Mouse (Mus musculus): ENCODE measurements at regions not wholly inside any gene's neighbourhood (a gene's known extent, or its start where the extent isn't known, plus 50 kb on each side); places are given as distances from the start of the nearest gene placed in this dataset.

GRCm38 (mm10) chr6:93140331-93140731, 197.0 kb upstream of the Adamts9 start:
- no peak for DNase-seq (ENCODE audit: low spot score)
- Histone ChIP-seq H3K4me3 (ENCODE audit: low read depth, low read length) (no peak overlapping the region), H3K27me3 (ENCODE audit: control insufficient read depth, insufficient read depth, low read length) (no peaks in the 10 kb centered on the region), H3K36me3 (replicated peaks; ENCODE audit: control insufficient read depth, insufficient read depth, low read depth, low read length) (no peaks in the 10 kb centered on the region), H3K9ac (replicated peaks; ENCODE audit: low read length) (no peak overlapping the region), H3K4me1 (ENCODE audit: control insufficient read depth, insufficient read depth, low read length) (no peaks in the 10 kb centered on the region), H3K4me2 (ENCODE audit: low read depth, low read length) (no peak overlapping the region), H3K27ac (replicated peaks; ENCODE audit: low read depth, low read length) (no peak overlapping the region), H3K9me3 (replicated peaks; ENCODE audit: control insufficient read depth, low read length) (no peaks in the 10 kb centered on the region)
- 28% methylated on average over 4 of the region's 4 CpGs for WGBS
- ATAC-seq (replicated peaks; ENCODE audit: insufficient number of reproducible peaks, low FRiP score, low TSS enrichment, low read depth) = no peak

DNA sequence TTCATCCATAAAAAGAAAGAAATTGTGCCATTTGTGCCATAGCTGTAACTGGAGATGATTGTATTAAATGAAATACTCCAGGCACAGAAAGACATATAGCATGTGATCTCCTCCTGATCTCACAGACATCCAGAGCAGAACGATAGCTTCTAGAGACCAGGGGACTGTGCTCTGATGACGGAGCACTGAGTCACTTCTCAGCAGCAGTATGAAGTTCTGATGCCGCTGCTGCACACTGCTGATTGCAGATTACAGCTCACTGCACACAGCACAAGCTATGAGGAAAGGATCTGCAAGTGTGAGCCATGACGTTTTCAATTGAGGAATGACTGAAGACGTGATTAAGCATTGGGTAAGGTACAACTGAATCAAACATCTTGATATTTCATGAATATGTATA, 190.6 kb upstream of the Adamts9 start:
- Histone ChIP-seq H3K27ac (replicated peaks; ENCODE audit: low read depth, low read length) (no peak overlapping the region), H3K4me1 (ENCODE audit: control insufficient read depth, insufficient read depth, low read length) (no peaks in the 10 kb centered on the region), H3K36me3 (replicated peaks; ENCODE audit: control insufficient read depth, insufficient read depth, low read depth, low read length) (no peaks in the 10 kb centered on the region), H3K4me3 (ENCODE audit: low read depth, low read length) (no peak overlapping the region), H3K4me2 (ENCODE audit: low read depth, low read length) (no peak overlapping the region), H3K9me3 (replicated peaks; ENCODE audit: control insufficient read depth, low read length) (no peaks in the 10 kb centered on the region), H3K9ac (replicated peaks; ENCODE audit: low read length) (no peak overlapping the region), H3K27me3 (ENCODE audit: control insufficient read depth, insufficient read depth, low read length) (no peaks in the 10 kb centered on the region)
- DNase-seq (ENCODE audit: low spot score) (no peak), ATAC-seq (replicated peaks; ENCODE audit: insufficient number of reproducible peaks, low FRiP score, low TSS enrichment, low read depth) (no peak)
- WGBS = 80% methylated on average over 5 of the region's 5 CpGs

DNA sequence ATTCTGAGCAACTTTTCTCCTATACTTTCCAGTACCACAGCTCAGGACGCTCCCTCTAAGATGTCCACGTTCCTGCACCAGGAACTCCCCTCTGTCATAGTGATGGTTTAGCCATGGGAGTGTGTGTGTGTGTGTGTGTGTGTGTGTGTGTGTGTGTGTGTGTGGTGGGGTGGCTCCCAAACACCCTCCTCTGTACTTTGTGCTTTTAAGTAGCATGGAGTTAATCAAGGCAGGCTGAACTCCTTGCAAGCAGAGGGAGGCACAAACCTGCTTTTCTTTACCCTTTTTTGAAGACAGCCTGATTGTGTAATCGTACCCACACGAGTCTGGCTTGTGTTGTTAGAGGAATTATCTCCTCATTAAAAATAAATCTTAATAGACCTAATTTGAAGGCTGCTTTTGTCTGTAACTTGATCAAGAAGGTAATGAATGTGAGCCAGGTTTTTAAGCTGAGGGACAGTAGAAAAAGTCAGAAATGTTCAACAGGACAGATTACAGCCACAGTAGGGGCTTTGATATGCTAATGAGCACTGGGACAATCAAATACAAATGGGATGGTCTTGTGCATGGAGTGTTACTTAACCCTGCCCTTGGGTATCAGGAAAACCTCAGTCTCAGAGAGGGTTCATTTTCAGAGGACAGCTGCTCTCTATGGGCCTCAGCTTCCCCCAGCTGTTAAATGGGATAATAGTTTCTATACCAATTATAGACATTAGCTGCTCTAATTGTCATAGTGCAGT, 187.8 kb upstream of the Adamts9 start:
- Histone ChIP-seq H3K4me2 (ENCODE audit: low read depth, low read length) (no peak overlapping the region), H3K9me3 (replicated peaks; ENCODE audit: control insufficient read depth, low read length) (no peaks in the 10 kb centered on the region), H3K4me3 (ENCODE audit: low read depth, low read length) (no peak overlapping the region), H3K36me3 (replicated peaks; ENCODE audit: control insufficient read depth, insufficient read depth, low read depth, low read length) (no peaks in the 10 kb centered on the region), H3K27ac (replicated peaks; ENCODE audit: low read depth, low read length) (no peak overlapping the region), H3K4me1 (ENCODE audit: control insufficient read depth, insufficient read depth, low read length) (no peaks in the 10 kb centered on the region), H3K27me3 (ENCODE audit: control insufficient read depth, insufficient read depth, low read length) (no peaks in the 10 kb centered on the region), H3K9ac (replicated peaks; ENCODE audit: low read length) (no peak overlapping the region)
- 0 out of 2 replicates have a peak, but pooled peaks have one; percentile 48 for ATAC-seq (replicated peaks; ENCODE audit: insufficient number of reproducible peaks, low FRiP score, low TSS enrichment, low read depth)
- peak; percentile 30 for DNase-seq (ENCODE audit: low spot score)
- WGBS = 31% methylated on average over 4 of the region's 4 CpGs

- no peak for DNase-seq (ENCODE audit: low spot score)
- Histone ChIP-seq H3K4me2 (ENCODE audit: low read depth, low read length) (no peak overlapping the region), H3K4me3 (ENCODE audit: low read depth, low read length) (no peak overlapping the region), H3K36me3 (replicated peaks; ENCODE audit: control insufficient read depth, insufficient read depth, low read depth, low read length) (no peaks in the 10 kb centered on the region), H3K9me3 (replicated peaks; ENCODE audit: control insufficient read depth, low read length) (no peaks in the 10 kb centered on the region), H3K27me3 (ENCODE audit: control insufficient read depth, insufficient read depth, low read length) (no peaks in the 10 kb centered on the region), H3K4me1 (ENCODE audit: control insufficient read depth, insufficient read depth, low read length) (no peaks in the 10 kb centered on the region), H3K9ac (replicated peaks; ENCODE audit: low read length) (no peak overlapping the region), H3K27ac (replicated peaks; ENCODE audit: low read depth, low read length) (no peak overlapping the region)
- ATAC-seq (replicated peaks; ENCODE audit: insufficient number of reproducible peaks, low FRiP score, low TSS enrichment, low read depth) = no peak
- 69% methylated on average over 12 of the region's 12 CpGs for WGBS
Measured at GRCm38 (mm10) chr6:93119482-93119881, 176.2 kb upstream of the Adamts9 start.

GRCm38 (mm10) chr6:93113361-93113760, 170.1 kb upstream of the Adamts9 start:
- H3K36me3 ChIP-seq (replicated peaks; ENCODE audit: control insufficient read depth, insufficient read depth, low read depth, low read length) = no peaks in the 10 kb centered on the region
- DNase-seq (ENCODE audit: low spot score) (no peak), ATAC-seq (replicated peaks; ENCODE audit: insufficient number of reproducible peaks, low FRiP score, low TSS enrichment, low read depth) (no peak)
- no peaks in the 10 kb centered on the region for H3K4me1 ChIP-seq (ENCODE audit: control insufficient read depth, insufficient read depth, low read length)
- 88% methylated on average over 3 of the region's 3 CpGs for WGBS
- H3K27ac ChIP-seq (replicated peaks; ENCODE audit: low read depth, low read length) = no peak overlapping the region
- H3K4me2 ChIP-seq (ENCODE audit: low read depth, low read length) = no peak overlapping the region
- no peaks in the 10 kb centered on the region for H3K27me3 ChIP-seq (ENCODE audit: control insufficient read depth, insufficient read depth, low read length)
- no peak overlapping the region for H3K4me3 ChIP-seq (ENCODE audit: low read depth, low read length)
- H3K9ac ChIP-seq (replicated peaks; ENCODE audit: low read length) = no peak overlapping the region
- H3K9me3 ChIP-seq (replicated peaks; ENCODE audit: control insufficient read depth, low read length) = no peaks in the 10 kb centered on the region

DNA sequence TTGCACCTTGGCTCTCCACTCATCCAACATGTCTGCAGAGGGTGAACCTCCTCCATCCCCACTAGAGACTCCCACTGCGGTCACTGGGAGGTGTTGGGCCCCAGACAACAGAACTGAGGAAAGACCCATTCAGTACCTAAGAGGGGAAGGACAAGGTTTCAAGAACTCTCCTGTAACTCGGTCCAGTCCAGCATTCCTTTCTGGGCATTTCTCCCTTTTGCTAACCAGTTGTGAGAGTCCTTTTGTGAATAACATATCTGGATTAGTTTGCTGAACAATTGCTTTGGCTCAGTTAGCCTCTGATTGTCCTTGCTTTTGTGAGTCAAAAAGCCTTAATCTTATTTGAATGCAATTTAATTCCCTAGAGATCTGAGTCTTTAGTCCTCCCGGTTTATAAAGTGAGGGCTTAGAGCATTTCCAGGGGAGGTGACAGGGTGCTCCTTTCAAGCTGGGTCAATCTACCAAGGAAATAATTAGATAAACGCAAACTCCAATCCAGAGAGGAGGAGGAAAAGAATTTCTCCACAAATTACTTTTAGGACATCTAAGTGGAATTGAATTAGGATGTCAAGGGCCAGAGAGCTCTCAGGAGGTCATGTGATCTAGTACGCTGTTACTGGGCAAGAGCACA, 151.6 kb upstream of the Adamts9 start:
- Histone ChIP-seq H3K9me3 (replicated peaks; ENCODE audit: control insufficient read depth, low read length) (no peaks in the 10 kb centered on the region), H3K4me1 (ENCODE audit: control insufficient read depth, insufficient read depth, low read length) (no peaks in the 10 kb centered on the region), H3K36me3 (replicated peaks; ENCODE audit: control insufficient read depth, insufficient read depth, low read depth, low read length) (no peaks in the 10 kb centered on the region), H3K27ac (replicated peaks; ENCODE audit: low read depth, low read length) (no peak overlapping the region), H3K4me3 (ENCODE audit: low read depth, low read length) (no peak overlapping the region), H3K27me3 (ENCODE audit: control insufficient read depth, insufficient read depth, low read length) (no peaks in the 10 kb centered on the region), H3K4me2 (ENCODE audit: low read depth, low read length) (no peak overlapping the region), H3K9ac (replicated peaks; ENCODE audit: low read length) (no peak overlapping the region)
- DNase-seq (ENCODE audit: low spot score) = no peak
- ATAC-seq (replicated peaks; ENCODE audit: insufficient number of reproducible peaks, low FRiP score, low TSS enrichment, low read depth) = no peak
- 34% methylated on average over 5 of the region's 5 CpGs for WGBS

GRCm38 (mm10) chr6:93093770-93094169, 150.5 kb upstream of the Adamts9 start:
- Histone ChIP-seq H3K4me1 (ENCODE audit: control insufficient read depth, insufficient read depth, low read length) (no peaks in the 10 kb centered on the region), H3K9me3 (replicated peaks; ENCODE audit: control insufficient read depth, low read length) (no peaks in the 10 kb centered on the region), H3K9ac (replicated peaks; ENCODE audit: low read length) (no peak overlapping the region), H3K27me3 (ENCODE audit: control insufficient read depth, insufficient read depth, low read length) (no peaks in the 10 kb centered on the region), H3K27ac (replicated peaks; ENCODE audit: low read depth, low read length) (no peak overlapping the region), H3K4me3 (ENCODE audit: low read depth, low read length) (no peak overlapping the region), H3K4me2 (ENCODE audit: low read depth, low read length) (no peak overlapping the region), H3K36me3 (replicated peaks; ENCODE audit: control insufficient read depth, insufficient read depth, low read depth, low read length) (no peaks in the 10 kb centered on the region)
- WGBS = 85% methylated on average over 2 of the region's 2 CpGs
- no peak for DNase-seq (ENCODE audit: low spot score)
- no peak for ATAC-seq (replicated peaks; ENCODE audit: insufficient number of reproducible peaks, low FRiP score, low TSS enrichment, low read depth)

- Histone ChIP-seq H3K36me3 (replicated peaks; ENCODE audit: control insufficient read depth, insufficient read depth, low read depth, low read length) (no peaks in the 10 kb centered on the region), H3K27ac (replicated peaks; ENCODE audit: low read depth, low read length) (no peak overlapping the region), H3K4me2 (ENCODE audit: low read depth, low read length) (no peak overlapping the region), H3K27me3 (ENCODE audit: control insufficient read depth, insufficient read depth, low read length) (no peaks in the 10 kb centered on the region), H3K4me3 (ENCODE audit: low read depth, low read length) (no peak overlapping the region), H3K4me1 (ENCODE audit: control insufficient read depth, insufficient read depth, low read length) (no peaks in the 10 kb centered on the region), H3K9ac (replicated peaks; ENCODE audit: low read length) (no peak overlapping the region), H3K9me3 (replicated peaks; ENCODE audit: control insufficient read depth, low read length) (no peaks in the 10 kb centered on the region)
- no peak for ATAC-seq (replicated peaks; ENCODE audit: insufficient number of reproducible peaks, low FRiP score, low TSS enrichment, low read depth)
- DNase-seq (ENCODE audit: low spot score) = no peak
- WGBS = 66% methylated on average over 2 of the region's 2 CpGs
Measured at GRCm38 (mm10) chr6:93087329-93087728, 144.0 kb upstream of the Adamts9 start.
